Mouse (Mus musculus): ENCODE results near the gene Ptcd2.
A peak's percentile ranks its signal among the peaks of the same experiment; 100 is the strongest.
"Not testable (repeated sequence)": the region's sequence is repeated elsewhere in the genome, so short reads cannot be mapped to it uniquely, and the experiment has no call there.

Gene Ptcd2

GRCm38 (mm10) chr13:99355861-99356260, 11.4 kb upstream of the Ptcd2 start:
- no peak for DNase-seq (ENCODE audit: low read depth)

DNA sequence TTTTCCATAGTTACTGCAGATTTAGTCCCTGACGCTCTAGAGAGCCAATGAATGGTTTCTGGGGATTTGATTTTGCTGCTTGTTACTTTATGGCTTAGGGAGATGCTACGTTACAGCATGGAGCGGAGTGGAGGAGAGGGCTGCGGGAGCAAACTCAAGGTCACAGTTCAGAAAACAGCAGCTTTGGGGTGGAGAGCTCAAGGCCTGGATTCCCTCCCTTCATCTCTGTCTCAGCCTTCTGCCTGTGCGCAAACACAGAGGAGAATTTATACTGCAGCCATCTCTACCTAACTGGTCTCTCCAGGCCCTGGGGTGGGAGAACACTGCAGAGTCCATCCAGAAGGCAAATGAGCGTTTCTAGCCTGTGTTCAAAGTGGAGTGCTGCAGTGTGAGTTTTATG, 10.6 kb upstream of the Ptcd2 start:
- no peak for DNase-seq (ENCODE audit: low read depth)

DNA sequence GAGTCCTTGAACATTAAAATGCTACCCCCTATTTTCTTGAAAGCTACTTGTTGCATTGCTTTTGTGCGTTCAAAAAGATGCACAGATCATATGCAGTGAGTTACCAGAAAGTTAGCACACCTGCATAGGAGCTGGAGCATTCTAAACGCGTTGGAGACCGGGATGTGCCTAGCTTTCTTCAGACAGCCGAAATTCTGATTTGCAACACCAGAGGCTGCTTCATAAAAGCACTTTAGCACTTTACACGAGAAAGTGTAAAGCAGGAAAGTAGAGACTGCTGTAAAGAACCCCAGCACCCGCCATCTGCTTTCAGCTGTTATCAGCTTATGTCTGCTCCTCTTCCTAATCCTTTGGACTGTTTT, 9.0 kb upstream of the Ptcd2 start:
- no peak for DNase-seq (ENCODE audit: low read depth)

DNA sequence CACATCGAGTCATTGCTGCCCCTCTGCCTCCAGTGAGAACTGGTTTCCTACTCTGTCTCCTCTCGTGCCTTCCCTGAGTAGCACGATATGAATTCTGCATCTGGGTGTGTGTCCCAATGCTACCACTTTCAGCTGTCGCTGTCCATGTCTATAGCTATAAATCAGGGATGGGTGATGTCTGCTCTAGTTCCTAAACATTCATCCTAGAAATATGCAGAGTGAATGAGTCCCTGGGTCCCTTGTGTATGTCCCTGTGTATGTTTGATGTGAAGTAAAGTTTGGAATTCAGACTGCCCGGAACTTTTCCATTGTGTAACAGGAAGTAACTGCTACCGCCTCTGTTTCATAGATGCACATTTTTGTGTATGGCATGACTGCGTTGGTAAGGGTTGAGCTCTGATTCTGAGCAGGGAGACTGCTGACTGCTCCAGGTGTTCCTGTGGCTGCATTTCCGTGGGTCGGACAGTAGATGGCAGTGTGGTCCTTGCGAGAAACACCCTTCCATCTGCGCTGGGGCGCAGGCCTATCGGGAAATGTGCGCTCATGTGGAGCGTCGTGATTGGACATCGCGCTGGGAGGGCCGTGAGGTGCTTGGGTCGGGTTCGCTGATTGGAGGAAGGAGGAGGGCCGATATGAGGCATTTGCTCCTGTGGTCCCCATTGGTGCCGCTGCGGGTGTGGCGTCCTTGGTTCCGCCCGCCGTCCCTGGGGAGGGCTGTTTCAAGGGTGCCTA, 8.4 kb upstream of the Ptcd2 start:
- peak; percentile 98 for DNase-seq (ENCODE audit: low read depth)

- DNase-seq (ENCODE audit: low read depth): no peak
These were observed 7.1 kb upstream of the Ptcd2 start for GRCm38 (mm10) chr13:99351596-99351995.

GRCm38 (mm10) chr13:99351186-99351585, 6.7 kb upstream of the Ptcd2 start:
- DNase-seq (ENCODE audit: low read depth): no peak

- DNase-seq (ENCODE audit: low read depth): no peak
These were observed 5.5 kb upstream of the Ptcd2 start for GRCm38 (mm10) chr13:99350009-99350408.

GRCm38 (mm10) chr13:99343876-99344598, 468 bp downstream of the Ptcd2 start:
- DNase-seq (ENCODE audit: low read depth): no peak

DNA sequence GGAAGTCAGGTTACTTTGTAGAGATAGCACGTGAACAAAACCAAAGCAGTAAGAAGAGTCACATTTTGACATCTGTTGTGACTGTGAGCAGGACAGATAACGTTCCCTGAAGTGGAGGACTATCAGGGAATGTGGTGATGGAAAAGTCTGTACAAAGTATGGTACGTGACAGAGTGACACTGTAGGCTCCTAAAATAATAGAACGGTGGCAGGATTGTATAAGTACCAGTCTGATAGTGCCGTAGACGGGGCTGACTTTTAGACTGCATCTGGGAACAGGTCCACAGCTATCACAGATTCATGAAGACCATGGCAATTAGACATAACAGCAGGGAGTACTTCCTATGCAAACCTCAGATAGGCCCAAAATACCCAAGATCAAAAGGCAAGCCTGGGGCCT, 3.0 kb downstream of the Ptcd2 start:
- DNase-seq (ENCODE audit: low read depth): no peak

GRCm38 (mm10) chr13:99337510-99337909, 7.0 kb downstream of the Ptcd2 start:
- DNase-seq (ENCODE audit: low read depth): no peak

- no peak for DNase-seq (ENCODE audit: low read depth)
These were observed 13.2 kb downstream of the Ptcd2 start for GRCm38 (mm10) chr13:99331255-99331654.

DNA sequence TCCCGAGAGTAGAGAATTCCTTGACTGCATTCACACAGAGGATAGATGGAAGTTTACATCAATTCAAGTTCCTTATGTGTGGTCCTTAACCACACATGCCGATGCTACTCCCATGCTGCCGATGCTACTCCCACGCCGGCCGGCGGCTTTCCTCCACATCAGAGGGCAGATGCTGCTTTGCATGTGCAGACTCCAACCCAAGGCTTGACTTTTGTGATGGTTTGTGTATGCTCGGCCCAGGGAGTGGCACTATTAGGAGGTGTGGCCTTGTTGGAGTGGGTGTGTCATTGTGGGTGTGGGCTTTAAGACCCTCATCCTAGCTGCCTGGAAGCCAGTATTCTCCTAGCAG, 20.2 kb downstream of the Ptcd2 start:
- DNase-seq (ENCODE audit: low read depth): not testable (repeated sequence)

- DNase-seq (ENCODE audit: low read depth): no peak
These were observed 20.7 kb downstream of the Ptcd2 start for GRCm38 (mm10) chr13:99323632-99324336.

DNA sequence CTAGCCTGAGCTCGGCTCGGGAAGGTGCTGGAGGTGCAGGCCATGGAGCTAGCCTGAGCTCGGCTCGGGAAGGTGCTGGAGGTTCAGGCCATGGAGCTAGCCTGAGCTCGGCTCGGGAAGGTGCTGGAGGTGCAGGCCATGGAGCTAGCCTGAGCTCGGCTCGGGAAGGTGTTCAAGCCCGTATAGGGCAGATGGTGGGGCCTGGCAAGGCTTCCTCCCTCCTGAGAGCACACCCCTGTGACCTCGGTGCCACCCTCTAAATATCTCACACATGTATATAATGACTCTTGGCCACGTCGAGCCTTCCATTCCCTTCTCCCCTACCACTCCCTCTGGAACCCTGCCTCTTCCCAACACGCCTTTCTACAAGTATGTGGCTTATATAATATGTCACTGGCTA, 21.6 kb downstream of the Ptcd2 start:
- not testable (repeated sequence) for DNase-seq (ENCODE audit: low read depth)

GRCm38 (mm10) chr13:99320453-99320852, 24.1 kb downstream of the Ptcd2 start:
- no peak for DNase-seq (ENCODE audit: low read depth)

- no peak for DNase-seq (ENCODE audit: low read depth)
These were observed 27.4 kb downstream of the Ptcd2 start for GRCm38 (mm10) chr13:99317058-99317457.

GRCm38 (mm10) chr13:99316366-99316765, 28.1 kb downstream of the Ptcd2 start:
- DNase-seq (ENCODE audit: low read depth): no peak

DNA sequence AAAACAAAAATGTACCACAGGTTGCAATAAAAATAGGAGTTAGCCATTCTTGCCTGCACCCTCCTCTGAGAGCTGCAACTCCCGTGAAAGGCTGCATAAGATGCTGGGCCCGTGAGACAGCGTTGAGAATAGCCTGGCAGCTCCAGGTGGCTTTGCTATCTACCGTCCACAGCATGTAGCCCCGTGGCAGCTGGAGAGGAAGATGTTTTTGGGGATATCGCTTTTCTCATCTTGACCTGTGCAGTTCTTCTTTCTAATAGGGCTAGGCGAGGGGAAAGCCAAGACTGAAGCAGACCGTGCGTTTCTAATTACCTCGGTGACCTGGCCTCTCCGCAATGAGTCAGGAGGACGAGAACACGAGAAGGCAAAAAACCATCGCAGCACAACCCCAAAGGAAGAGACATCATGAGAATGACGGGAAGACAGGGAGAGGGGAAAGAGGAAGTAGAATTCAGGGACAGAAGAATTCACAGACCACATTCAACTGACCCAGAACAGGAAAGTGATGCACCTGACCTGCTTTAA, 29.8 kb downstream of the Ptcd2 start:
- no peak for DNase-seq (ENCODE audit: low read depth)

DNA sequence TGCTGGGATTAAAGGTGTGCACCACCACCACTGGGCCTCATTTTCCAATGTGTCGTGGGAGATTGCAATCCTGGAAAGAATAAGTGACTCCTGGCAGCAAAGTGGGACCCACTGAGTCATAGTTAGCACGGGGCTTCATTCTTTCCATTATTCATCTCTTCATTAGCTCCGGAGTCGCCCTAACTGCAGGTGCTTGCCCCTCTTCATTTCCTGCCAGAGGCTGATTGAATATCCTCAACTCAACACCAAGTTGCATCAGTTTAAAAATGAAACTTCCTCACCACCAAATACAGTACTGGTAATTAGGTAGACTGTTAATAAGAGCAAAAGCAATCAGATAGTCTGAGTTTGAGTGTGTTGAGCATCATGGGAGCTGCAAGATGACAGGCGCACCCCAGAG, 30.4 kb downstream of the Ptcd2 start:
- no peak for DNase-seq (ENCODE audit: low read depth)

DNA sequence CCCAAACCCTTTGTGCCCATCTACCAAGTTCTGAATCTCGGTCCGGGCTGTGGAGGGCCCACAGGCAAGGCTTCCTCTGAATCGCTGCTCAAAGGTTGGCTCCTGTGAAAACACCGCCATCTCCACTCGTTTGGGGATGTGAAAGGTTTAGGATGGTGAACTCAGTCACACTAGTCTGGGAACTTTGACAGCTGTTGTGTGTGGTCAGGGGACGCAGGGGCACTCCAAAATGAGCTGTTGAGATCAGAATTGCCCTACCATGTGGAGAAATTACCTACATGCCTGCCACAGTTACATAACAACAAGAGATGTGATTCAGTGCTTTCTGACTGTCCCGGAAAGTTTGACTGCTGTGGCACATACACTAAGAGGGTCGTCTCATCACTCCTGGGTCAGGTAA, 36.1 kb downstream of the Ptcd2 start:
- DNase-seq (ENCODE audit: low read depth): no peak

- no peak for DNase-seq (ENCODE audit: low read depth)
These were observed 36.6 kb downstream of the Ptcd2 start for GRCm38 (mm10) chr13:99307930-99308359.

GRCm38 (mm10) chr13:99306164-99306563, 38.3 kb downstream of the Ptcd2 start:
- no peak for DNase-seq (ENCODE audit: low read depth)

DNA sequence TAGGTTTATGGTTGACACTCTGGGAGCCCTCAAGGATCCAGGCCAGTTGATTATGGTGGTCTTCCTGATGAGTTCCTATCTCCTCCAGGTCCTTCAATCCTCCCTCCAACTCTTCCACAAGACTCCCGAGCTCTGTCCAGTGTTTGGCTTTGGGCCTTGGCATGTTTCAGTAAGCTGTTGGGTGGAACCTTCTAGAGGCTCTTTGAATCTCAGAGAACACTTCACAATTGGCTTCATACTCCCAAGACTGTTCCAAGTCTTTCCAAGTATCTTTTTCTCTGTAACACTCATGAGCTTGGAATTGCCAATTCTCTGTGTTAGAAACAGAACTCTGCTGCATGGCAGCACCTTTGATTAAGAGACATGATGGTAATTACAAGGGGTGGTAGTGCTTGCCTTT, 39.3 kb downstream of the Ptcd2 start:
- no peak for DNase-seq (ENCODE audit: low read depth)
